Mouse (Mus musculus): ENCODE measurements around the gene Zfp36l1.
A peak's percentile ranks its signal among the peaks of the same experiment; 100 is the strongest.

The Zfp36l1 gene

GRCm38 (mm10) chr12:80112852-80113551 is at the start of gene Zfp36l1:
Gene Zfp36l1, minus strand, starts transcription at chr12:80113013.
- no peak for ATAC-seq (ENCODE audit: insufficient number of reproducible peaks, low FRiP score, low TSS enrichment)

- ATAC-seq (ENCODE audit: insufficient number of reproducible peaks, low FRiP score, low TSS enrichment) = no peak
Measured at GRCm38 (mm10) chr12:80162448-80162847, 49.6 kb upstream of the Zfp36l1 start.

- no peak for ATAC-seq (ENCODE audit: insufficient number of reproducible peaks, low FRiP score, low TSS enrichment)
Measured at GRCm38 (mm10) chr12:80157675-80158074, 44.9 kb upstream of the Zfp36l1 start.

GRCm38 (mm10) chr12:80153687-80154326 is 41.0 kb upstream of the Zfp36l1 start:
- no peak for ATAC-seq (ENCODE audit: insufficient number of reproducible peaks, low FRiP score, low TSS enrichment)

- no peak for ATAC-seq (ENCODE audit: insufficient number of reproducible peaks, low FRiP score, low TSS enrichment)
Measured at GRCm38 (mm10) chr12:80153078-80153477, 40.3 kb upstream of the Zfp36l1 start.

GRCm38 (mm10) chr12:80151821-80152220 is 39.0 kb upstream of the Zfp36l1 start:
- ATAC-seq (ENCODE audit: insufficient number of reproducible peaks, low FRiP score, low TSS enrichment) = no peak

GRCm38 (mm10) chr12:80150624-80151023 is 37.8 kb upstream of the Zfp36l1 start:
- ATAC-seq (ENCODE audit: insufficient number of reproducible peaks, low FRiP score, low TSS enrichment) = no peak

- ATAC-seq (ENCODE audit: insufficient number of reproducible peaks, low FRiP score, low TSS enrichment) = no peak
Measured at GRCm38 (mm10) chr12:80147563-80148214, 34.9 kb upstream of the Zfp36l1 start.

DNA sequence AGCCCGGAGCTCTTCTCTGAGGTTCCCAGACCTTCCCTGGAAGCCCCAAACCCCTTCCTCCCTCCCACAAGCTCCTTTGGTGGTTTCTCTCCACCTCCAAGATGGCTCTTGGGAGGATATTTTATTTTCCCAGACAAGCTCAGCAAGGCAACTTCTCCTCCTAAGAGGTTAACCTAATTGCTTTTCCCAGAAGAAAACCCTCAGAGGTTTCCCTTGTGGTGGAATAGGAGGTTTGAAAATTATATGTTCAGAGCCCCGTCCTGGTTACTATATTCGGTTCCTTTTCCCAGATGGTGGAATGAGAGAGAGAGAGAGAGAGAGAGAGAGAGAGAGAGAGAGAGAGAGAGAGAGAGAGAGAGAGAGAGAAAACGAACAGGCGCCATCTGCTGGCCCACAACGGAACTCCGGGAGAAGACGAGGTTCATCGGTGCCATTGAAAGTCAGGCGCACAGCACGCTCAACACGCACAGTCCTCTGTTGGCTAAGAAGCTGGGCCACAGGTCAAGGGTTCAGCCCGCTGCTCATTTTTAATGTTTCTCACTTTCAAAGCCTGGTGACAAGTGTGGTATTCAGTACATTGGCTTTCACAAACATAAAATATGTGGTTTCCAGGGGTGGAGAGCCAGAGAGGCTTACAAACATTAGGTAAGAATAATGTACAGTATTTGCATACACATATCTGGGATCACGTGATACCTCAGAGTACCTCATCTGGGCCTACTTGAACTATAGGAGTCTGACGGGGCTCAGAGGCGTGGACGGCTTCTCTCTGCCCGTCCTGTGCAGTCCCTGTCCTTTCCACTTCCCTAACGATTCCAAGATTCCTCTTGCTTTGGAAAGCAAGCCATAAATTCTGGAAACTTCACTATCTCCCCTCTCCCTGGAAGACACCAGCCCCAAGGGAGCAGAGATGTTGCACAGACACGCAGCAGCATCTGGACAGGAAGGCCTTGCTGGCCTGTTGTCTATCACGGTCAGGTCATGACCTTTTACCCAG is 33.7 kb upstream of the Zfp36l1 start:
- ATAC-seq (ENCODE audit: insufficient number of reproducible peaks, low FRiP score, low TSS enrichment) = 0 out of 2 replicates have a peak, but pooled peaks have one; percentile 66

DNA sequence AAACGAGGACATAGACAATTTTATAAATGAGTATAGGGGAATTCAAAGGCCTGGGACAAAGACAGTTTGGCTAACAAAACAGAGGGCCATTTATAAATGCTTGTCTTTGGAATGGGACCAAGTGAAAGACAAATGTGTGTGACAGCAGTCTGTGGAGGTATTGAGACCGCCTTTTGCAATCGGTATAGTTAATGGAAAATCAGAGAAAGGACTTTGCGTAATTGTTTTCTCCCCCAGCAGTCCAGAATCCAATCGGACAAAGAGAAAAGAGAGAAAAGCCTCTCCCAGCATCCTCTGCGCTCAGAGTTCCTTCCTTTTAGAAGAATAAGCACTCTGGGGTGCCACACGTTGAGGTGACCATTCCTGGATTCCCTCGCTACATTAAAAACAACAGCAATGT is 32.6 kb upstream of the Zfp36l1 start:
- ATAC-seq (ENCODE audit: insufficient number of reproducible peaks, low FRiP score, low TSS enrichment) = no peak

- ATAC-seq (ENCODE audit: insufficient number of reproducible peaks, low FRiP score, low TSS enrichment) = no peak
Measured at GRCm38 (mm10) chr12:80144846-80145245, 32.0 kb upstream of the Zfp36l1 start.

DNA sequence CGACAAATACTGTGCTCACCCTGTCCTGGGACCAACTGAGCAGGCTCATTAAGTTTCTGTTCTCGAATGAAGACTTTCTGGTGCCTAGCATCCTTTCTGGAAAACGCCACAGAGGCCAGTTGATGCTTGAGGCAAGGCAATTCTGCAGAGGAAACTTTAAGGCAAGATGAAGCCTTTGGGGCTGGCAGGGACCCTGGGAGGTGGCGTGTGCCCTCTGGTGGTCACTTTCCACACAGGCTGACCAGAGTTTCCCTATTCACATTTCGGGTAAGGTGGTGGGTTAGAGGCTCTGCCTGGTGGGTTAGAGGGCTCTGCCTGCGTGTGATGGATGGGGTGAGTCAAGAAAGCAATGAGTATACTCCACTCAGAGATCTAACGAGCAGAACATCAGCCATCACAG is 28.7 kb upstream of the Zfp36l1 start:
- ATAC-seq (ENCODE audit: insufficient number of reproducible peaks, low FRiP score, low TSS enrichment) = no peak; the same call in 1 of the 2 replicates

GRCm38 (mm10) chr12:80141011-80141410 is 28.2 kb upstream of the Zfp36l1 start:
- no peak for ATAC-seq (ENCODE audit: insufficient number of reproducible peaks, low FRiP score, low TSS enrichment)

DNA sequence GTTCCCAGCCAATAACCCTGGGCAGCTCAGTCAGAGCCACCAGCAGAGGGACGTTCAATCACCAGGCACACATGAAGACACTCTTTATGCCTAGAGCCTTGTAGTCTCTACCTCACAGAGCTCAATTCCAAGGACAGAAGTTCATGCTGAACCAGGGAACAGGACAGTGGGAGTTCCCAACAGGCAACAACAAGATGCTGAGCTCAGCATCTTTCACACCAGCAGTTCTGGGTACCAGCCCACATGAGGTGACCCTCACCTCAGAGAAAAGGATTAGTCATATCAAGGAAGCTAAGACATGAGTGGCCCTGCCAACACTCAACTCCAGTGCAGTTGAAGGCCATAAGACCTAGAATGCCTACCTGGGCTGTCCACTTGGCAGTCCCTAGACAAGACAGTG is 24.9 kb upstream of the Zfp36l1 start:
- no peak for ATAC-seq (ENCODE audit: insufficient number of reproducible peaks, low FRiP score, low TSS enrichment)

GRCm38 (mm10) chr12:80137246-80137645 is 24.4 kb upstream of the Zfp36l1 start:
- no peak for ATAC-seq (ENCODE audit: insufficient number of reproducible peaks, low FRiP score, low TSS enrichment)

- no peak for ATAC-seq (ENCODE audit: insufficient number of reproducible peaks, low FRiP score, low TSS enrichment)
Measured at GRCm38 (mm10) chr12:80136264-80136930, 23.6 kb upstream of the Zfp36l1 start.

DNA sequence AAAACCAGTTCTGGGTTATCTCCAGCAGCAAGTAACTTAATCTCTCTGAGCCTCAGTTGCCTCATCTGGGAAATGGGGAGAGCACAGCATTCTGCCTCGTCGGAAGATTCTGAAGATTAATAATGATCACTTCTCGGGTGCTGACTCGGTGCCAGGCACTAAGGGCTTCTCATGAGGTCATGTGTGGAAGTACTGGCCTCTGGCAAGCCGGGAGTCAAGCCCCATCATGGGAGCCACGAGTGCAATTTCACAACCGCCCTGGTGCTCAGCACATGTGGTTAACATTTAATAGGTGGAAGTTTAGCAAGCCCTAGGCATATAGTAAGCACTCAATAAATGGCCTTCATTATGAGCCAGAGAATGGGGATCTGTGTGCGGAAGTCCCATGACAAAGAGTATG is 22.4 kb upstream of the Zfp36l1 start:
- no peak for ATAC-seq (ENCODE audit: insufficient number of reproducible peaks, low FRiP score, low TSS enrichment)

- ATAC-seq (ENCODE audit: insufficient number of reproducible peaks, low FRiP score, low TSS enrichment) = no peak
Measured at GRCm38 (mm10) chr12:80133011-80133545, 20.3 kb upstream of the Zfp36l1 start.

GRCm38 (mm10) chr12:80132250-80133003 is 19.6 kb upstream of the Zfp36l1 start:
- peak; percentile 88 for ATAC-seq (ENCODE audit: insufficient number of reproducible peaks, low FRiP score, low TSS enrichment)

Data from cerebellum, adult (tissue).